Mouse (Mus musculus) heart, postnatal 0 days (tissue): ENCODE data around the gene Hist1h3e.

Source experiments
- CTCF ChIP-seq: IDR thresholded peaks from 2 replicates; pipeline ENCODE4 v1.5.1; 2016; ENCODE audit warnings: antibody characterized with exemption, control low read depth, low read depth
- EP300 ChIP-seq: IDR thresholded peaks from 2 replicates; pipeline ENCODE4 v1.6.1; 2016; ENCODE audit warnings: antibody characterized with exemption, low read depth

DNA sequence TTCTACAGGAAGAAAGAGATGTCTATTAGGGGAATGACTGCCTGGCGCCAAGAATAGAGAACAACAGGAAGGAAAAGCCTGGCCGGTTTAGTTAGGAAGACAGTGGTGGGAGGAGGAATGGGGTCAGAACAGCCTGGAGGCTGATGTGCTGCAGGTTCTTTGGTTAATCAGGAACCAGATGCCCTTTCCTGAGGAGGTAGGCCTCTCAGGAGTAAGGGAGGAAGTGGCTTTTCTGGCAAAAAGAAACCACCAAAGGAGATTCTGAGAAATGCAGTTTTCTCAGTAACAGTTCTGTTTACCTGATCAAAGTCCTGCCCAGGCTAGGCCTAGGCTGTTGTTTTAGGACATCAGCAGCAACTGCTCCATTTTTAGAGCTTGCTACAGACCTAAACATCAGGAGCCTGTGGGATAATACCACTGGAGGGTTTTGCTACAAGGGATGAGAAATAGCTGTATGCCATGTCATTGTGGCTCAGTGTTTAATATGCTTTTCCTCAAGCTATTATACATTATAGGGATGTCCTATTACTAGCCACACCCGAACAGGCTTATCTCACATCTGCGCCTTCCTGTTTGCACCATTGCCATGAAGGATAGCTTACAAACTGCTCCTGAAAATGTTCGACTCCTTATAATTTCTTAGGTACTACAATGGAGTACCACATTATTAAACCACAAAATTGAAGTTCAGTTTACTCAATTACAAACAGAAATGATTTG is 31.0 kb upstream of the Hist1h3e start:
- no peak for TF ChIP-seq CTCF
- no peak for TF ChIP-seq EP300
